Mouse (Mus musculus) stomach, embryonic 14.5 days (tissue): Measurements from ENCODE around the gene Best1. TPM values are rescaled to one million over a fixed set of nuclear protein-coding genes. Genes with fewer than 3 reads are reported as not detected.

ENCODE experiments used
- ATAC-seq: fragments of 200-750 bp; cut with Nextera tagmentation; 2 replicates; pipeline ENCODE4 v1.8.0; 2017; ENCODE audit warnings: low read depth, moderate TSS enrichment; ENCODE audit not compliant: insufficient number of reproducible peaks, insufficient read depth, low FRiP score
- H3K27ac ChIP-seq: fragments of 300-500 bp; sonication (generic); 2 replicates; pipeline ENCODE4 v1.5.1; 2014; ENCODE audit warnings: mild to moderate bottlenecking, low read length, moderate library complexity, mixed read lengths
- H3K27me3 ChIP-seq: fragments of 300-500 bp; sonication (generic); 2 replicates; pipeline ENCODE4 v1.6.1; 2014; ENCODE audit warnings: low read length, control low read depth, mixed read lengths; ENCODE audit not compliant: control insufficient read depth, insufficient read depth
- H3K36me3 ChIP-seq: fragments of 300-500 bp; sonication (generic); 2 replicates; pipeline ENCODE4 v1.6.1; 2014; ENCODE audit warnings: mild to moderate bottlenecking, control low read depth, low read length, moderate library complexity, mixed read lengths; ENCODE audit not compliant: control insufficient read depth, insufficient read depth
- H3K4me1 ChIP-seq: fragments of 300-500 bp; sonication (generic); 2 replicates; pipeline ENCODE4 v1.6.1; 2014; ENCODE audit warnings: low read length, control low read depth, mixed read lengths; ENCODE audit not compliant: control insufficient read depth, insufficient read depth
- H3K4me2 ChIP-seq: fragments of 300-500 bp; sonication (generic); replicated peaks from 2 replicates; pipeline ENCODE4 v1.6.1; 2014; ENCODE audit warnings: low read depth, low read length, control low read depth
- H3K4me3 ChIP-seq: fragments of 300-500 bp; sonication (generic); 2 replicates; pipeline ENCODE4 v1.5.1; 2014; ENCODE audit warnings: low read depth, low read length, control low read depth
- H3K9ac ChIP-seq: fragments of 300-500 bp; sonication (generic); replicated peaks from 2 replicates; pipeline ENCODE4 v1.6.1; 2014; ENCODE audit warnings: low read depth, mild to moderate bottlenecking, control low read depth, low read length, moderate library complexity, mixed read lengths
- H3K9me3 ChIP-seq: fragments of 300-500 bp; sonication (generic); 2 replicates; pipeline ENCODE4 v1.6.1; 2016; ENCODE audit warnings: low read depth, low read length, control low read depth; ENCODE audit not compliant: control insufficient read depth
- WGBS: fragments of 180-500 bp; shearing (Covaris S2); extraction: QIAGEN DNeasy Blood & Tissue Kit; methylation state at CpG from one replicate; pipeline ENCODE4 v1.1.7; 2014; 5-methylcytosine and 5-hydroxymethylcytosine counted together
- polyA plus RNA-seq: library from polyadenylated mRNA; unstranded; fragments of >200 nt; fragmentation: Nextera tagmentation; extraction: Ambion mirVana; gene quantifications from 2 replicates; pipeline ENCODE4 v1.2.1, GENCODE M21; 2014

Gene Best1
- polyA plus RNA-seq, 1 experiment from 2014 or later, result 0.72 TPM

- Histone ChIP-seq H3K27me3 (no peaks in the 10 kb centered on the region), H3K4me1 (peaks cover 6% of the 10 kb centered on the region; the same call in 1 of the 2 replicates), H3K4me3 (no peak overlapping the region), H3K36me3 (no peaks in the 10 kb centered on the region), H3K4me2 (no peak overlapping the region), H3K9me3 (no peaks in the 10 kb centered on the region), H3K27ac (peak overlapping the region; percentile 44; the same call in 1 of the 2 replicates), H3K9ac (no peak overlapping the region)
- whole genome bisulfite sequencing, result 56% methylated on average over 10 of the region's 10 CpGs
- peak; percentile 69; the same call in 1 of the 2 replicates for ATAC-seq
Measured at GRCm38 (mm10) chr19:9942539-9943533, 58.6 kb downstream of the Best1 start.

DNA sequence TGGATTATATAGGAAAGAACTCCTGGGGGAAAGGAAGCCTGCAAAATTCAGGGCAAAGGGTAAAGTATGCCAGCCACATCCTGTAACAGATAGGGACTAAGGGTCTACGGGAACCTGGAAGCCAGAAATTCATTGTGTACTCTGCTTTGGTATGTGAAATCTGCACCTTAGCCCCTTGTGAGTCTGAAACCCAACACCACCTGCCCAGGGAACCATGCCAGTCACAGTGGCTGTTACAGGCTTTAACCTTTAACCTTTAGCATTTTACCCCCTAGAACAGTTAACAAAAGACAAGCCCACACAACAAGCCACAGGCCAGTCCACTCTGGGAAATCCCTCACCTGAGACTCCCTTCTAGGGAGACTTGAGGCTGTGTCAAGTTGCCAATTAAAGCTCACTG, 59.6 kb downstream of the Best1 start:
- H3K9me3 ChIP-seq, result no peaks in the 10 kb centered on the region
- H3K27me3 ChIP-seq, result no peaks in the 10 kb centered on the region
- no peaks in the 10 kb centered on the region for H3K36me3 ChIP-seq
- peaks cover 6% of the 10 kb centered on the region; the same call in 1 of the 2 replicates for H3K4me1 ChIP-seq
- no peak overlapping the region for H3K9ac ChIP-seq
- no peak for ATAC-seq
- no peak overlapping the region for H3K4me2 ChIP-seq
- WGBS, result 38% methylated on average over 1 of the region's 1 CpGs
- no peak overlapping the region for H3K27ac ChIP-seq
- no peak overlapping the region for H3K4me3 ChIP-seq

GRCm38 (mm10) chr19:9940903-9941302, 60.5 kb downstream of the Best1 start:
- H3K9ac ChIP-seq, result no peak overlapping the region
- peaks cover 6% of the 10 kb centered on the region; the same call in 1 of the 2 replicates for H3K4me1 ChIP-seq
- 52% methylated on average over 4 of the region's 4 CpGs for WGBS
- H3K9me3 ChIP-seq, result no peaks in the 10 kb centered on the region
- no peak overlapping the region for H3K27ac ChIP-seq
- no peak overlapping the region for H3K4me2 ChIP-seq
- ATAC-seq, result no peak
- H3K4me3 ChIP-seq, result no peak overlapping the region
- H3K27me3 ChIP-seq, result no peaks in the 10 kb centered on the region
- H3K36me3 ChIP-seq, result no peaks in the 10 kb centered on the region

DNA sequence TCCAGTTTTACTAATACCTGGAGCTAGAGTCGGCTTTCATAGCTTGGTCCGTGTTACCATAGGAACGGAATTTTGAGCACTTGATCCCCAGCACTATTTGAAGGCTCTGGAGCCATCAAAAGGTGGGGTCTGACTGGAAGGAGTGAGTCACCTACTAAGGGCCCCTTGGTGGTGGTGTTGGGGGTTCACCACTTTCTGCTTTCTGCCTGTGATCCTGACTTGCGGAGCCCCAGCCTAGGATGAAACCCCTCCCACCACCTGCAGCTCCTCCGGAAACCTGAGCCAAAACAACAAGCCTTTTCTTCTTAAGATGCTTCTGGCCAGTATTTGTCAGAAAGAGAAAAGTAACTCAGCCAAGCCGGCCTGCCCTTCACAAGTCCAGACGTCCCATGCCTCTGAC, 61.6 kb downstream of the Best1 start:
- ATAC-seq, result no peak
- WGBS, result 67% methylated on average over 7 of the region's 7 CpGs
- Histone ChIP-seq H3K4me2 (no peak overlapping the region), H3K27ac (no peak overlapping the region), H3K9ac (no peak overlapping the region), H3K9me3 (no peaks in the 10 kb centered on the region), H3K4me3 (no peak overlapping the region), H3K4me1 (peaks cover 6% of the 10 kb centered on the region; the same call in 1 of the 2 replicates), H3K27me3 (no peaks in the 10 kb centered on the region), H3K36me3 (no peaks in the 10 kb centered on the region)

GRCm38 (mm10) chr19:9938824-9939303, 62.6 kb downstream of the Best1 start:
- no peak for ATAC-seq
- Histone ChIP-seq H3K27ac (no peak overlapping the region; the same call in 1 of the 2 replicates), H3K4me3 (no peak overlapping the region), H3K9ac (no peak overlapping the region), H3K27me3 (no peaks in the 10 kb centered on the region), H3K4me2 (no peak overlapping the region), H3K4me1 (peaks cover 6% of the 10 kb centered on the region; the same call in 1 of the 2 replicates), H3K9me3 (no peaks in the 10 kb centered on the region), H3K36me3 (no peaks in the 10 kb centered on the region)
- 67% methylated on average over 13 of the region's 13 CpGs for WGBS

DNA sequence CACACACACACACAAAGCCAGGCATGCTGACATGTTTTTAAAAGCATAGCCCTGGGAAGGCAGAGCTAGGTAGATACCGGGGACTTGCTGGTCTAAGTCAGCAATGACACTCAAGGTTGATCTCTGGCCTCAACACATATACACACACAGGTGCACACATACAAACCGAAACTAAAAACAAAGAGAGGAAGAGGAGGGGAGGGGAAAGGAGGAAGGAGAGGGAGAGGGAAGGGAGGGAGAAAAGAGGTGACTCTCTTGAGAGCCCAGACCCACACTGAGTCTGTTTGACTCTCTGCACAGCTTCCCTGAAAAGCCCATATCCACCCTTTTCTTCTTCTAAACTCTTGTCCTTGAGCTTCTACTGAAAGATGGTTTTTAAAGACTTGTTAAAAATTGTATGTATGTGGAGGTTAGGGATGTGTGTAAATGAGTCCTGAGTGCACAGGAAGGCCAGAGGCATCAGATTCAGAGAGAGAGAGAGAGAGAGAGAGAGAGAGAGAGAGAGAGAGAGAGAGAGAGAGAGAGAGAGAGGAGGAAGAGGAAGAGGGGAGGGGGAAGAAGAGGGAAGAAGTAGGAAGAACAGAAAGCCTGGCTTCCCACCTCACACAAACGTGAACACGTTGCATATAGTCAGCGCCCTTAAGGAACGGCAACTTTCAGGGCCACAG, 63.1 kb downstream of the Best1 start:
- Histone ChIP-seq H3K36me3 (no peaks in the 10 kb centered on the region), H3K27me3 (no peaks in the 10 kb centered on the region), H3K4me1 (peaks cover 4% of the 10 kb centered on the region; the same call in 1 of the 2 replicates), H3K4me3 (no peak overlapping the region), H3K9ac (no peak overlapping the region), H3K9me3 (no peaks in the 10 kb centered on the region), H3K4me2 (no peak overlapping the region), H3K27ac (no peak overlapping the region; the same call in 1 of the 2 replicates)
- no peak for ATAC-seq
- 79% methylated on average over 6 of the region's 6 CpGs for WGBS

DNA sequence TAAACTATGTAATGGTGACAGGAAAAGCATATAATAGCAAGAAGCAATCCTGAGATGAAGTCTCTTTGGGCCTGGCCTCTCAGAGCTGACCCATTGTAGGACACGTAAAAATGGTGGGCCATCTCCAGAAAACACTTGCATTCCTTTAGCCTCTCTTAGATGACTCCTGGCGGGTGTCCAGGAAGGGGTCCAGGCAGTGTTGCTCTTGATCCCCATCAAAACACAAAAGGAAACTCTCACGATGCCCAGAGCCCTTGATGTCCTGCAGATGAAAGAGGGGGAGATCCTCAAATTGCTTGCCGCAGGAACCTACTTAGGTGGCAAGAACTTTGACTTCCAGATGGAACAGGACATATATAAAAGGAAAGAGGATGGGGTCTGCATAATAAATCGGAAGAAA, 64.0 kb downstream of the Best1 start:
- Histone ChIP-seq H3K9ac (no peak overlapping the region), H3K9me3 (no peaks in the 10 kb centered on the region), H3K4me2 (no peak overlapping the region), H3K27ac (no peak overlapping the region), H3K36me3 (no peaks in the 10 kb centered on the region), H3K27me3 (no peaks in the 10 kb centered on the region), H3K4me1 (no peaks in the 10 kb centered on the region), H3K4me3 (no peak overlapping the region)
- WGBS, result 66% methylated on average over 5 of the region's 5 CpGs
- ATAC-seq, result no peak

GRCm38 (mm10) chr19:9936579-9936978, 64.9 kb downstream of the Best1 start:
- H3K4me3 ChIP-seq, result no peak overlapping the region
- ATAC-seq, result no peak
- no peaks in the 10 kb centered on the region for H3K36me3 ChIP-seq
- no peaks in the 10 kb centered on the region for H3K9me3 ChIP-seq
- no peaks in the 10 kb centered on the region for H3K27me3 ChIP-seq
- 63% methylated on average over 5 of the region's 5 CpGs for WGBS
- H3K4me2 ChIP-seq, result no peak overlapping the region
- H3K27ac ChIP-seq, result no peak overlapping the region
- no peaks in the 10 kb centered on the region for H3K4me1 ChIP-seq
- H3K9ac ChIP-seq, result no peak overlapping the region
